Comparison of ENCODE assay signal across 14 mouse cellular contexts in the genomic region with DNA sequence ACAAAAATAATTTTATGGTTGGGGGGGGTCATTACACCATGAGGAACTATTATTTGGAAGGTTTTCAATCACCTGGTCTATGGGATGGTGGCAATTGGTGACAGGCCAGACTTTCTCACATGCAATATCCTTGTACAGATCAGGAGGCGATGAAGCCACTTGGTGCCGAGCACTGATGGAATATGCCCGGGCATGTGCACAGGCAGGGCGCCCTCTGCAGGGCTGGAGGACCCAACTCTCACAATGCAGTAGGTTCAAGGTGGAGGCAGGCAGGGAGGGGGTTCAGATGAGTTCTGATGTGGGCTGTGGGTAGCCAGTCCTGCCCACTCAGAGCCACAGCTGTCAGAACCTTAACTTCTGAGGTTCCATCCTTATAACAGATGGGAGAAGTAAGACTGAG. TPM values are rescaled to one million over a fixed set of nuclear protein-coding genes. Genes with fewer than 3 reads are reported as not detected.
DNase-seq lines count a peak whose midpoint lies in the region; ATAC-seq and TF ChIP-seq lines count a peak whose summit lies in the region.
"Had no signal": no experiment of that assay in that cellular context is flagged by ENCODE, and none has a peak within 500 bp of the region (broad histone marks: within the 10 kb centered on the region; RNA-seq: fewer than 3 reads in every experiment).

No protein-coding gene starts in this region.

- no peak overlapping the region for H3K27ac ChIP-seq in kidney, postnatal 0 days
- no peak overlapping the region for H3K27ac ChIP-seq in kidney, embryonic 15.5 days
- H3K27ac ChIP-seq: left cerebral cortex, adult 2 months; liver, embryonic 13.5 days had no signal

- no peak overlapping the region for H3K9ac ChIP-seq in kidney, postnatal 0 days (ENCODE audit: low read depth, low read length)
- no peak overlapping the region for H3K9ac ChIP-seq in kidney, embryonic 15.5 days
- H3K9ac ChIP-seq: liver, embryonic 13.5 days had no signal

- H3K9me3 ChIP-seq in kidney, postnatal 0 days (replicated peaks; ENCODE audit: low read length): no peaks in the 10 kb centered on the region
- H3K9me3 ChIP-seq in kidney, embryonic 15.5 days (replicated peaks): no peaks in the 10 kb centered on the region
- H3K9me3 ChIP-seq: liver, embryonic 13.5 days had no signal

- H3K27me3 ChIP-seq in kidney, postnatal 0 days (ENCODE audit: insufficient read depth, low read length): no peaks in the 10 kb centered on the region
- H3K27me3 ChIP-seq in kidney, embryonic 15.5 days: no peaks in the 10 kb centered on the region
- H3K27me3 ChIP-seq: liver, embryonic 13.5 days had no signal

- DNase-seq in kidney, postnatal 0 days (ENCODE audit: low spot score): no peak
- peak; percentile 10 for DNase-seq in thymus, postnatal 14 days
- no peak for DNase-seq in thymus, postnatal 36 days
- peak; percentile 9 for DNase-seq in NIH3T3 (ENCODE audit: low read depth)
- no peak for DNase-seq in urinary bladder, postnatal 36 days (ENCODE audit: low spot score in 2 of 2)
- no peak for DNase-seq in left cerebral cortex, postnatal 36 days (ENCODE audit: low spot score in 2 of 2)
- DNase-seq: cerebellum, adult 2 months; kidney, postnatal 10 days; liver, embryonic 13.5 days had no signal

- H3K4me1 ChIP-seq in kidney, postnatal 0 days (replicated peaks; ENCODE audit: insufficient read depth, low read length): no peaks in the 10 kb centered on the region
- H3K4me1 ChIP-seq in kidney, embryonic 15.5 days: peaks cover 6% of the 10 kb centered on the region; the same call in 1 of the 2 replicates
- H3K4me1 ChIP-seq: liver, embryonic 13.5 days had no signal

- intact Hi-C loops in left cerebral cortex, postnatal 36 days (cut with DNase I): no loop called here

- no peaks in the 10 kb centered on the region for H3K36me3 ChIP-seq in kidney, postnatal 0 days (ENCODE audit: insufficient read depth, low read length)
- H3K36me3 ChIP-seq in kidney, embryonic 15.5 days: no peaks in the 10 kb centered on the region
- H3K36me3 ChIP-seq: liver, embryonic 13.5 days had no signal

- TF ChIP-seq CTCF in kidney, postnatal 0 days (IDR thresholded peaks at IDR 0.05; ENCODE audit: low read depth): peak; percentile 32; the same call in 1 of the 2 replicates

- no peak overlapping the region for H3K4me2 ChIP-seq in kidney, postnatal 0 days (ENCODE audit: low read length)
- no peak overlapping the region for H3K4me2 ChIP-seq in kidney, embryonic 15.5 days
- H3K4me2 ChIP-seq: liver, embryonic 13.5 days had no signal

- 84% methylated on average over 4 of the region's 4 CpGs for WGBS in kidney, postnatal 0 days
- WGBS in kidney, embryonic 15.5 days: 93% methylated on average over 4 of the region's 4 CpGs

- ATAC-seq in kidney, postnatal 0 days (replicated peaks; ENCODE audit: low FRiP score, low read depth): no peak
- no peak for ATAC-seq in kidney, embryonic 15.5 days (replicated peaks; ENCODE audit: low FRiP score)

- no peak overlapping the region for H3K4me3 ChIP-seq in kidney, postnatal 0 days (replicated peaks; ENCODE audit: low read depth, low read length)
- H3K4me3 ChIP-seq in kidney, embryonic 15.5 days (replicated peaks): no peak overlapping the region
- H3K4me3 ChIP-seq: left cerebral cortex, adult 2 months; liver, embryonic 13.5 days had no signal

RNA-seq across cellular contexts. Expression of a gene that starts 11.1 kb away (rescaled TPM):
- polyA plus RNA-seq in kidney, postnatal 0 days (2015; fragmentation: Nextera tagmentation; extraction: Ambion mirVana): 0.01 TPM in 1 of 2 replicates, not detected in the other
- 0.04 and 0.06 TPM in 2 replicates for polyA plus RNA-seq in kidney, embryonic 15.5 days (2015; fragmentation: Nextera tagmentation; extraction: Ambion mirVana)
- total RNA-seq in left cerebral cortex, postnatal 36 days (2021): under 1 TPM; 0.07 to 0.10 TPM
- total RNA-seq: adrenal gland, postnatal 4 days; hematopoietic stem cell, adult 5-6 weeks; megakaryocyte-erythroid progenitor cell, adult 5-6 weeks had no signal
- polyA plus RNA-seq: liver, embryonic 13.5 days had no signal

RNA-seq across cellular contexts. Expression of a gene that starts 13.5 kb away (rescaled TPM):
- polyA plus RNA-seq in kidney, postnatal 0 days (2015; fragmentation: Nextera tagmentation; extraction: Ambion mirVana): 36.8 and 44.4 TPM in 2 replicates
- polyA plus RNA-seq in kidney, embryonic 15.5 days (2015; fragmentation: Nextera tagmentation; extraction: Ambion mirVana): 13.8 and 14.5 TPM in 2 replicates
- total RNA-seq in left cerebral cortex, postnatal 36 days (2021): under 1 TPM; 0.11 to 0.35 TPM
- total RNA-seq: hematopoietic stem cell, adult 5-6 weeks; megakaryocyte-erythroid progenitor cell, adult 5-6 weeks had no signal
- polyA plus RNA-seq: liver, embryonic 13.5 days had no signal

Comparison
In these comparisons a context has a peak if more than half of its experiments do, and no peak if none do; other contexts are left out.
1. DNase-seq: peak in thymus, postnatal 14 days (single experiment) and NIH3T3 (single experiment); none in kidney, postnatal 0 days (single experiment), thymus, postnatal 36 days (0 of 2), urinary bladder, postnatal 36 days (0 of 2) and left cerebral cortex, postnatal 36 days (0 of 2).